Mouse (Mus musculus) ovary, postnatal 10 days (tissue): Measurements from ENCODE around the gene Plek.

ENCODE experiments used
- DNase-seq: peaks from one replicate; pipeline ENCODE4 v3.0.0; 2022; ENCODE audit warnings: low spot score

Plek gene

DNA sequence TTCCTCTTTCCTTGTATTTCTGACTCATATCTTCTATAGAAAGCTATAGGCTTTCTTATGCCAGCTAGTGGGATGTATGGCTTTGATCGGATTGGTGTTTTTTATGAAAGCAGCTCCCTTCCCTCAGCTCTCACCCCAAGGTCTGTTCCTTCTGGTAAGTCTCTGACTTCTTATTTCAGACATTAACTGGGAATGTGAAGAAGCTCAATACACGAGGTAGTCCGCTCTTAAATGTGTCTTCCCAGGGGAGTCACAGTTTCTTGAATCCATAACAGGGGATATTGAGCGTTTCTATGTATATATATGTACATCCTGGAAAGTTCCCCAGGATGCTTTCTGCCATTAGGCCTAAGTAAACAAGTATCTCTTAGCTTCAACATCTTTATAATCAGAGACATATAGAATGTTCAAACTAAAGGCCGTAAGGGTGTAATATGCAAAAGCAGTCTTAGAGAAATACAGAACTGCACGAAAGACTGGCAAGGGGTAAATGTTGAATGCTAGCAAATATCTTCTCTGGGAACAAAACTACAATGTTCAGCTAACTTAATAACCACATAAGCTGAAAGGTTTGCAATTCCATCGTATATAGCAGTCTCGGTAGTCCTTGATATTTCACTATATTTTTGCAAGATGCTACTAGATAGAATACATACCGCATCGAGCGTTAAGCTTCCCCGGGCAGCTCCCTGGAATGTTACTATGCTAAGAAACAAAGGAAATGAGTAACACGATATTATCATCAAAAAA, 101.8 kb downstream of the Plek start:
- no peak for DNase-seq

DNA sequence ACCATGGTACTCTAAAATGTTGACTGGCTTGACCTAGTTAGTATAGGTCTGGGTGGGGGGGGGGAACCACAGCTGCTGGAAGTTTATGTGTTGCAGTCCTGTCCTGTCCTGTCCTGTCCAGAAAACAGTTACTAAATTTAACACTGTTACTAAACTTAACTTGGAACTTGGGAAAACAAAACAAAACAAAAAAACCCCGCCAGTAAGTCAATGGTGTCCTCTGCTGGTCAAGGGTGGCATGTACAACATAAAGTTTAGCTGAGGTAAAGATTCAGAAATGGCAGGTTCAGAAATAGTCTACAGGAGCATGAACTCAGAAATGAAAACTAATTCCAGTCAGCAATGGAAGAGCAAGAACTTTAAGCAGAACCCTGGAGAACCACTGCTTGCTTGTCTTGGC, 103.4 kb downstream of the Plek start:
- DNase-seq: no peak

DNA sequence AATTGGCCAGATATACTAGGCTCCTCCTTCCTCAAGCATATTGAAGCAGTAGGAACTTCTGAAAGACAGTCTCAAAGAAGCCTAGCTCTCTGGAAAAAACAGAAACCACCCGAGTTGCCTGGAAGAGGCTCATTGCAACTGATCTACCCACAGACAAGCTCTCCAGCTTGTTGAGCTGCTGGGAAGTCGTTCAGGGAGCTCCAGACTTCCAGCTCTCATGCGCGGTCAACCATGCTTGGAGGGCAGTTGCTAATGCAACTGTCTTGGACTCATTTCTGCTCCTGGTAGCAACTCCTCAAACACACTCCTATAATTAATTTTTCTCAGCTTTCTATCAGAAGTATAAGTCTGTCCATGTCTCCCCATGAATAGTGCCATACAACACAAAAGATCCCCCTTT, 109.2 kb downstream of the Plek start:
- DNase-seq: no peak

- no peak for DNase-seq
Measured at GRCm38 (mm10) chr11:16941973-16942452, 110.2 kb downstream of the Plek start.

- DNase-seq: no peak
Measured at GRCm38 (mm10) chr11:16941103-16941793, 110.9 kb downstream of the Plek start.

GRCm38 (mm10) chr11:16935577-16936236, 116.5 kb downstream of the Plek start:
- no peak for DNase-seq

DNA sequence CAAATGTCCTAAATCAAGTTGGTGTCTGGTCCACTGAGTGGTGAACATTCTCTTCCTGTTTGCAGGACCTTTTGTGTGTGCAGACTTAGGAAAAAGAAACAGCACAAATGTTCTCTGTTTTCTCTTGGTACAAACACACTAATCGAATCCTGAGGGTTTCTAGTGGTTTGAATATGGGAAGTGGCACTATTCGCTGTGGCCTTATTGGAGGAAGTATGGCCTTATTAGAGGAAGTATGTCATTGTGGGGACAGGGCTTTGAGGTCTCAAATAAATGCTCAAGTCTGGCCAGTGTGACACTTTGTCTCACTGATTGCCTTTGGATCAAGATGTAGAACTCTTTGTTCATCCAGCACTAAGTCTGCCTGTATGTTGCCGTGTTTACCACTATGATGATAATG, 120.0 kb downstream of the Plek start:
- no peak for DNase-seq
